Mouse (Mus musculus): ENCODE results near the gene Pbrm1.
A peak's percentile ranks its signal among the peaks of the same experiment; 100 is the strongest.

Pbrm1 gene

DNA sequence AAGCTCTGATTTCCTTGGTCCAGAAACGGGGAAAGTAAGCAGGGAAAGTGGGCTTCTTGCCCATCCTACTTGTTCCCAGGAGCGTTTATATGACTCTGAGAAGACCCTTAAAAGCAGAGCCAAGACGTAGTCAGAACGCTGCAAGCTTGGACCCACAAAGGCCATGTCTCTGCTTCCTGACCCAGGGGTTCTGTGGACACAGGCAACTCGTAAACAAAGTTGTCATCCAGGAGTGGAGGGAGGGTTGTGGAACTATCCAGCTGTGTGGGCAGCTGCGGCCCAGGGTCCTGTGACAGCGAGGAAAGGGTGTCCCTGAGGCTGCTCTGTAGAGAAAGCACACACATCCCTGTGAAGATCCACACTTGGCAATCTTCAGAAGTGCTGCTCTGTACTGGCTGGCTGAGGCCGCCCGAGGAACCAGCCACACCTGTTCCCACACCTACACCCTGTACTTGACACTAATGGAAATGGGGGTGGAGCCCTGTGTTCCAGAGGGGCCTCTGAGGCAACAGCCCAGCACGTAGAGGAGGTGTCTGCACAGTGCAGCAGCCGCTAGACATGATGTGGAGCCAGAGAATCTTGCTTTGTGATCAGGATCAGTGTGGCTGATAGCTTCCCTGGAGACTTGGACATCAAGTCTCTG lies 114.2 kb downstream of the Pbrm1 start:
- DNase-seq (ENCODE audit: low spot score in 2 of 2) = no peak

DNA sequence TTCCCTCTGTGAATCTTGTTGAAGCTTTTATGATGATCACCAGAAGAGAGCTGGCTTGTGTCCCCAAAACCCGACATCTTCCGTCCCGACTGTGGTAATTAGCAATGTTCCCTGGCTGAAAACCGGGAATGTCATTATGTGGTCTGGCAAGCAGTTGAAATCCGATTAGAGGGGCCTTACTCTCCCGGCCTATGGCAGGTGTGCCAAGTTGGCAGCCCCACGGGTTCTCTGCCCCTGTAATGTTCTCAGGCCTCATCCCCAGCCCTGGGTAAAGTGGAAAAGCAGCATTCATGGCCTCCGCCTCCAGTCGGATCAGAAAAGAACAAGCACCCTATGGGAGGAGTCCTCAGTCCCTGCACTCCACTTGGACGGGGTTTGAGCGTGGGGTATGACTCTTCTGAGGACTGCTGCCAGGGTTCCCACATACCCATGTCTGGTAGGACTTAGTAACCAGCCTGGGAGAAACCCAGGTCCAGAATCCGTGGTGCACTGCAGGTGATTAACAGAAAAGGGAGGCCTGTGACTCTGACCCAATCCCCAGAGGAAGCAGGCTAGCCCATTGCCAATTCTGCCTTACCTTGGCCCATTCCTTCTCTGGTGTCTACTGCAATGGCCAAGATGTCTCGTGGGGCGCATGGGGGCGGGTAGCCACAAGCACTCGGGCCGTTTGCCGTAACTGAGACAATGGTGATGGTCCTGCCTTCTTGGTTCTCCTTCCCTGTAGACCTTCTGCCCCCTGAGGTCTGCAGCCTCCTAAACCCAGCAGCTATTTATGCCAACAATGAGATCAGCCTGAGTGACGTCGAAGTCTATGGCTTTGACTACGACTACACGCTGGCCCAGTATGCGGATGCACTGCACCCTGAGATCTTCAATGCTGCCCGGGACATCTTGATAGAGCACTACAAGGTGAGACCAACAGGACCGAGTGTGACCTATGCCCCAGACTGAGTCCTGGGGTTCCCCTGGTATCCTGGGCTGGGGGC lies 115.4 kb downstream of the Pbrm1 start:
- DNase-seq (ENCODE audit: low spot score in 2 of 2) = no peak

DNA sequence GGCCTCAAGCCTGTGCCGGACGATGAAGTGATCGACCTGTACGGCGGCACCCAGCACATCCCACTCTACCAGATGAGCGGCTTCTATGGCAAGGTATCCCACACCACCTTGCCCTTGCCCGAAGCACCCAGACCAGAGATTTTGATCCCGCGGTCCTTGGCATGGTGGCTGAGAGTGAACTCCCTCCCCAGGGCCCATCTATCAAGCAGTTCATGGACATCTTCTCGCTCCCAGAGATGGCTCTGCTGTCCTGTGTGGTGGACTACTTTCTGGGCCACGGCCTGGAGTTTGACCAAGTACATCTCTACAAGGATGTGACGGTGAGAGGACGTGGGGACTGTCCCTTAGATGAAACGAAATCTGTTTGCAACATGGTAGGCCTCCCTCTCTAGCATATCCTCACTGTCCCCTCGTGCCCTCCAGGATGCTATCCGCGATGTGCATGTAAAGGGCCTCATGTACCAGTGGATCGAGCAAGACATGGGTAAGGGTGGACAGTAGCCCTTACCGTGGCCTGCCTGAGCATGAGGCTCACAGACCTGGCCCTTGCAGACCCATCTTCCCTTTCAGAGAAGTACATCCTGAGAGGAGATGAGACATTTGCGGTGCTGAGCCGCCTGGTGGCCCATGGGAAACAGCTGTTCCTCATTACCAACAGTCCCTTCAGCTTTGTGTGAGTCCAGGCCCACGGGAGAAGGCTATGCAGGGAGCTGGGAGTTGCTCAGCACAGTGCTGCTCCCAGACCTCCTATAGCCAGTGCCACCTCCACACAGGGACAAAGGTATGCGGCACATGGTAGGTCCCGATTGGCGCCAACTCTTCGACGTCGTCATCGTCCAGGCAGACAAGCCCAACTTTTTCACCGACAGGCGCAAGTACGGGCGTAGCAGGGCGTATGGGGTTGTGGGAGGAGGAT lies 116.8 kb downstream of the Pbrm1 start:
- DNase-seq (ENCODE audit: low spot score in 2 of 2) = peak in 1 of 2 experiments; percentile 5

DNA sequence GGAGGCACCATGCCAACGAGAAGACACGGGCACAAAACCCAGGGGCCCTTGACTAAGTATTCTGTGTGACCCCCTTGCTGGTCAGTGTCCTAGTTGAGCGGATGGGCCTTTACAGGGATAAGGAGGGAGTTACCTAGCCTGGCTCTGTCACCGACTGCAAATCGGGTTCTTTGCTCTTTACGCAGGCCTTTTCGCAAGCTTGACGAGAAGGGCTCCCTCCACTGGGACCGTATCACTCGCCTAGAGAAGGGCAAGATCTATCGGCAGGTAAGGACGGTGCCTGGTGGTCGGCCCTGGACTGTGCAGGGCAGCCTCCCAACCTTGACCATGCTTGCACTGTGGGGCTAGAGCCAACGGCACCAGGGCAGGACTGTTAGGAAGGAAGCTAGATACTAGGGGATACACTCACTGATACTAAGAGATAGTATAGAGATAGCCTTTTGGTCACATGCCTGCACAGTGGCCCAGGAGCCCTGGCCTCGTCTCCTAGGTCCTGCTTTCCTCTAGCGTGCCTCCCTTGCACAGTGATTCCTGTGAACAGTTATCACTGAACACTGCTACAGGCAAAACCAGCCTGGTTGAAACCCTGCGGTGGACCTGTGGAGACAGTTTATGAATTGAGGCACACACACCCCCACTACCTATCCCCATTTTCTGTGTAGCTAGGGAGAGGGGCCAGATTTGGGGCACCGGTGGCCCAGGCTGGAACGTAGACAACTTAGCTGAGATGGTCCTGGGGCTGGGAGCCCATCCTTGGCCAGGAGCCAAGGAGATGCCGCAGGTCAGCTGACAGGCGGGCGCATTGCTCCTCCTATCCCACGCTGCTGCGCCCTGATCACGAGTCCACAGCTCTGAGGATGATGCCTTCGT lies 117.7 kb downstream of the Pbrm1 start:
- peak in 1 of 2 experiments; percentile 3 for DNase-seq (ENCODE audit: low spot score in 2 of 2)

DNA sequence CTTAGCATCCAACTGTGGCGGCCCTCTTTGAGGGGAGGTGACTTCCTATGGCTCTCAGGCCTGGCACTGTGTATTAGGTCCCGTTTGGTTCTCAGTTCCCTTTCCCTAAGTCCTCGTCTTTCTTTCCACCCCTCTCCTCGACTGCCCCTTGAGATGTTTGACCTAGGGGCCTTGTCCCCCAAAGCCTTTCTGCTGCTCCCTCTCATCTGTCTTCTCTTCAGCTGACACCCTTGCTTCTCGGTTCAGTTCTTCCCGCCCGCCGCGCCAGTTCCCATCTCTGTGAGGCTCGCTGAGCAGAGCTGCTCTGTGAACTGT lies 118.3 kb downstream of the Pbrm1 start:
- DNase-seq (ENCODE audit: low spot score in 2 of 2) = no peak

DNA sequence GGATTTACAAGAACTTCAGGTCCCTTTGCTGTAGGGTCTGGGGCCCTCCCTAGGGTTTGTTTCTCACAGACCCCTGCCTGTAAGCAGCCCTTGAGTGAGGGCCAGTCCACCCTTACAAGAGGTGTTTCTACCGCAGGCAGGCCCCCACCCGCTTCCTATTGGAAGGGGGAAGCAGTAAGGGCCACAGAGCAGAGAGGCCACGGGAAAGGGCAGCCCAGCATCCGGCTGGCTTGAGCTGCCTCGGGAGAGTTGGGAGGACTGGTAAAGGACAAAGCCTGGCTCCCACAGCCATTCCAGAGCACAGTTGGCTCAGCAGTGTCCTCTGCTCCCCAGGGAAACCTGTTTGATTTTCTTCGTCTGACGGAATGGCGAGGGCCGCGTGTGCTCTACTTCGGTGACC lies 118.9 kb downstream of the Pbrm1 start:
- DNase-seq (ENCODE audit: low spot score in 2 of 2) = no peak

DNA sequence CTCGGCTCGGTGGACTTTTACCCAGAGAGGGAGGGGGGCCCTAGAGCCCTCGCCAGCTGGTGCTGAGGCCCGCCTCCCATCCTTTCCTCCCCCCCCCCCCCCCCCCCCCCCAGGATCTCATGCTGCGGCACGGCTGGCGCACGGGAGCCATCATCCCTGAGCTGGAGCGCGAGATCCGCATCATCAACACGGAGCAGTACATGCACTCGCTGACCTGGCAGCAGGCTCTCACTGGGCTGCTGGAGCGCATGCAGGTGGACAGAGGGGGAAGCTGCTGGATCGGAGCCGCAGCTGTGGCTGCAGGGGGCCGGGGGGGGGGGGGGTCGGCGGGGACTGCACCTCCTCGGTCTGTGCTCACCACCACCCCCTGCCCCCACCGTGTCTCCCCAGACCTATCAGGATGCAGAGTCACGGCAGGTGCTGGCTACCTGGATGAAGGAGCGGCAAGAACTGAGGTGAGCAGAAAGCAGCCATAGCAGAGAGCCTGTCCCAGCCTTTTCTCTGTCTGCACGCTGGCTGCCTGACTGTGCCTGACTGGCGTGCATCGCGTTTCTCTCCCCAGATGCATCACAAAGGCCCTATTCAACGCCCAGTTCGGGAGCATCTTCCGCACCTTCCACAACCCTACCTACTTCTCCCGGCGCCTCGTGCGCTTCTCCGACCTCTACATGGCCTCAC lies 119.4 kb downstream of the Pbrm1 start:
- DNase-seq (ENCODE audit: low spot score in 2 of 2) = no peak

DNA sequence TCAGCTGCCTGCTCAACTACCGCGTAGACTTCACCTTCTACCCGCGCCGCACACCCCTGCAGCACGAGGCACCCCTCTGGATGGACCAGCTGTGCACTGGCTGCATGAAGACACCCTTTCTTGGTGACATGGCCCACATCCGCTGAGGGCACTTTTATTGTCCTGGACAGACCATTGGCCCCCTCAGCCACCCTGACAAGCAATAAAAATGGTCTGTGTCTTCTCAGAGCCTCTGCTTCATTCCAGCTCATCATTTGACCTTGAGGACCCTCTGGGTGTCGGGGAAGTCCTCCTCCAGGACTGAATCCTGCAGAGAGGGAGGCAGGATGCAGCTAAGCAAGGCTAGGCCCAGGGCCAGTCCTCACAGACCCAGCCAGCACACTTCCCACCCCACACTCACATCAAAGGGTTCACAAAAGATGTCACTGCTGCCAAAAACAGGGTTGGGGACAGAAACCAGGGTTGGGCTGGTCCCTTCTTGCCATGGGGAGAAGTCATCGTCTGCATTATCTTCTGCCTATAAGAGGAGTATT lies 120.0 kb downstream of the Pbrm1 start:
- no peak for DNase-seq (ENCODE audit: low spot score in 2 of 2)

DNA sequence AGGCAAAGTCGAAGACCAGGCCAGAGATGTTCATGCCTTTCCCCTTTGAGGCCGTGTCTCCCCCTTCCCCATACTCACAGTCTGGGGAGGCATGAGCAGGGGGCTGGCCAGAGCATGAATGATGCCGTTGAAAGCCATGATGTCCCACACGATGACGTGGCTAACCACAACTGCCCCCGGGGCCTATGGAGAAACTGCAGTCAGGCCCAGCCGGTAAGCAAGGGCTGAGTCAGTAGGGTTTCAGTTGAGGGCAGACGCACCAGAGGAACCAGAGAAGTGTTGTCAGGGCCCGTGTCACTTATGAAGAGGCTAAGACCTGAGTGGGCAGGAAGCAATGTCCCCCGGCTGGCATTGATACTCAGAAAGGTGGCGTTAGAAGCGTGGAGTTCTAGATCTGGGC lies 120.7 kb downstream of the Pbrm1 start:
- DNase-seq (ENCODE audit: low spot score in 2 of 2) = no peak

DNA sequence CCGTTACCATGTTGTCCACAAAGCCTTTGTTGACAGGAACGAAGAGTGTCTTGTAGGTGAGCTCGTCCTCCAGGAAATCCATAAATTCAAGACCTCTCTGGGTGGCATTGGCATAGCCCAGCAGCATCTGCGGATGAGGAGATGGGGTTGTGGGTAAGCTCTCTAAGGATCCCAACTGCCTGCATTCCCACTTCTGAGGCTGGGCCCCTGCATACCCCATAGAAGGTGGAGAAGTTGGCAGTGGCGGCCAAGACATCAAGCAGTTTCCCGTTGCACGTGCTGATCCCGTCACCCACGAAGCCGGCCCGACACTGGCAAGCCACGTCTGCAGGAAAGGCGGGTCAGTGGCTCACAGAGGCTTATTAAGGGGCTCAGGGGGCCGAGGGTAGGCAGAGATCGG lies 121.2 kb downstream of the Pbrm1 start:
- DNase-seq (ENCODE audit: low spot score in 2 of 2) = no peak

DNA sequence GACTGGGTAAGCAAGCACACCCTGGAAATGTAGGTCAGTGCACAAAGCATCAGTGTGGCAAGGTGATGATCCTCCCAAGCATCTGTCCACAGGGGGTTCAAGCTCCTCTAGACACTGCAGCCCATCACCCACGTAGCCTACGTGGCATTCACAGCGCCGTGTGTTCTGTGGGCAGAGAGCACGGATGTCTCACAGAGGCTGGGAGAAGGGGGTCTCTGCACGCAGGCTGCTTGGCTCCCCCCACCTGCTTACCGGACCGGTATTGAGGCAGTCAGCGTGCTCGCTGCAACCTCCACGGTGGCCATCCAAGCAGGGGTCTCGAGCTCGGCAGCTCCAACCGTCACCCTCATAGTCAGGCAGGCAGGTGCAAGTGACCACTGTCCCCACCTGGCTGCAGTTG lies 122.1 kb downstream of the Pbrm1 start:
- DNase-seq (ENCODE audit: low spot score in 2 of 2) = no peak

DNA sequence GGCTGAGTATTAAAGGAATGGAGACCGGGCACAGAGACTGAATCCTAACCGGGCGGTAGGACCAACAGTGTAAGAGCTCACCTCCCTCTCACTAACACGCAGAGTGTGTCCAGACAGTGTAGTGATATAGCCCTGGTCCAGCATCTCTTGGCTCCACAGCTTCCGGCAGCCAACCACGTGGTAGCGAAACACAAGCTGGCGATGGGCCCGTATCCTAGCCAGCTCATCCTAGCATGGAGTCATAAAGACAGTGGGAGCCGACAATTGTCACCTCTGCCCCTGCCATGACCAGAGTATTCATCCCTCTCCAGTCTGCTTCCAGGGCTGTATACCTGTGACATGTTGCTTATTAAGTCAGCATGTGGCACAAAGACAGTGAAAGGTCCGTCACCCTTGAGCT lies 126.8 kb downstream of the Pbrm1 start:
- no peak for DNase-seq (ENCODE audit: low spot score in 2 of 2)

DNA sequence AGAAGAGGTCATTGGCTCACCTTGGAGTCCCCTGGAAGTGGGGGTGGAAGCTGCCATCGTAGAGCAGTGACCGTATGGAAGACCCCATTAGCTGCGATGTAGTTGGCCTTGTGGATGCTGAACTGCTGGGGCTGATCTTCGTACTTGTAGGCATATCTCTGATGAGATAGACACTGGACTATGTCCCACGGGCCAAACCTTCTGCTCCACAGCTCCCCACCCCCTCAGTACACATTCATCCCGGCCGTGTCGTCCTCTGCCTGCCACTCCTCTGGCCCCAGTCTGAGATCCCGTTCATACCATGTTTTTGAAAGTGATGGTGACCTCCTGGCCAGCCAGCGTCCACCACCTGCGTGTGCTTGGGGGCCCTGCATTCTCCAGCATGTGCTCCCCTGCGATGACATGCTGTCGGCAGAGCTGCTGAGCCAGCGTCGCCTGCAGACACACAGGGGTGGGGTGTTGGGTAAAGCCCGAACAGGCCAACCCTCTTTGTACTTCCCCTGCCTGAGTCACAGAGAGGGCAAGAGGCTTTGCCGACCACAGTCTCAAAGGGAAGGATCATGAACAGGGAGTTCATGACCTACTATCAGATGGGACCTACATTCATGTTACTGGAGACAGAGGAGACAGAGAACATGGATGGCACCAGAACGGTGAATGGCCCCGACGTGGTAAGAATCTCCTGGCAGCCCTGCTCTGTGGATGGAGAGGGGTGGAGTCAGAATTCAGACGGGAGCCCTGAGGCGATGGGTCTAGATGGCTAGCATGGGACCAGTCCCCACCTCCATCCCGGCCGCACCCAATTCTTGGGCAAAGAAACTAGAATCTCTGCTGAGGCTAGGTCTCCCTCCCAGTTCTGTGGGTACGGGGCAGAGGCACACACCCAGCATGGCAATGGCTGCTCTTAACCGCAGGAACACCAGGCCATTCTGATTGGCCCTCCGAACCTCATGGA lies 141.5 kb downstream of the Pbrm1 start:
- no peak for DNase-seq (ENCODE audit: low spot score in 2 of 2)

DNA sequence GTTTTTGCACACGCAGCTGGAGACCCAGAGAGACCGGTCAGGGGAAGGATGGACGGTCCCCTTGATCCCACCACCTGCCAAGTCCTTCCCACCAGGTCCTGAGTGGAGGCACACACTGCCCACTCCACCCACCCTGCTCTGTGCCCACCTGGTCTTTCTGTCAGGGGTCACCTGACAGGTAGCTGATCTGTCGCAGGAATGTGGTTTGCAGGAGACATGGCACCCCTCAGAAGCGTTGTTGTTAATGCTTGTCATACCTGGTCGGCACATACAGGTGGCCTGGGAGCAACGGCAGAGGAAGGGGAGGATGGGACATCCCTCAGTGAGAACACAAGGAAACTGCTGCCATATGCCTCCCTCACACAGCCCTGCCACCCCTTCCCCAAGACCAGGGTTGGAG lies 142.3 kb downstream of the Pbrm1 start:
- DNase-seq (ENCODE audit: low spot score in 2 of 2) = no peak

DNA sequence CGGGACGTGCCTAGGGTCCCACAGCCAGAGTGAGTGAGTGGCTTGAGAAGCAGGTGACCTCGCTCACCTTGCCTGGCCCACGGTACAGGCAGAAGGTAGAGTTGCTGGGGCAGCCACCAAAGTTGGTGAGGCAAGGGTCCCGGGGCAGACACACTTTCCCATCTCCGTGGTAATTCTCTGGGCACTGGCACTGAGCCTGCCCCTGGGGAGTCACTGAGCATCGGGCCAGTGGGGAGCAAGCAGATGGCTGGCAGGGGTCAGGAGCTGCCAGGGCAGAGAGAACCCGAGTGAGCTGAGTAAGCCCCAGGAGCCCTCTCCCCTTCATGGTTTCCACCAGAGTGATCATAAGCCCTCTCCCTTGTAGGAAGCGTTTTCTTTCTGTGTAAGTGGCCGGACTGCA lies 142.7 kb downstream of the Pbrm1 start:
- no peak for DNase-seq (ENCODE audit: low spot score in 2 of 2)

DNA sequence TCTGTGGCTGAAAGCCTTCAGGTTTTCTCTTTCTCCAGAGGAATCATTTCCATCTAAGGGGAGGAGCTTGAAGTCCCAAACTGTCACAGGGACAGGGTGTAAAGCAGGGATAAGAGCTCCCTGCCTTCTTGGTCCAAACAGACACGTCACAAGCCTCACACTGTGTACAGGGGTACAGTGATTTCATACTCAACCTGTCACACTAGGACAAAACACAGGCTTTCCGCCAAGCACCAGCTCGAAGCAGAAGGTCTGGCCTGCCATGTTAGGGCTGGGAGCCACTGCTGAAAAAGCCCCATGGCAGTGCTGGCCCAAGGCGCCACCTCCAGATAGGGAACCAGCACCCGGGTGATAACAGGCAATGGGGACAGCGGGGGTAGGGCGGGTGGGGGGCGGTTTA lies 145.1 kb downstream of the Pbrm1 start:
- DNase-seq (ENCODE audit: low spot score in 2 of 2) = no peak

DNA sequence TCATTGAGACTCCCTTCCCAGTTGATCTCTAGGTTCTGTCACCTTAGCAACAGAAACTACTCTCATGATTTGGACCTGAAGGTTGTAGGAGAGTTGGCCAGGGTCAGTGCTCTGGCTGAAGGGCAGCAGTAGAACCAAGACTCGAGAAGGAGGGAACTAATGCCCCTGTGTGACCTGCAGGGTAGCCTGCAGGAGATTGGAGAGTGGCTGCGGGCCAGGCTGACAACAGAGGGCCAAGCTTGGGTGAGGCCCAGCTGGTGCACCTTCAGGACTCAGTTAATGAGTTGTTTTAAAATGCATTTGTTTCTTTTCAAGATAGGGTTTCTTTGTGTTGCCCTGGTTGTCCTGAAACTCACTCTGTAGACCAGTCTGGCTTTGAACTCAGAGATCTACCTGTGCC lies 146.1 kb downstream of the Pbrm1 start:
- DNase-seq (ENCODE audit: low spot score in 2 of 2) = no peak

DNA sequence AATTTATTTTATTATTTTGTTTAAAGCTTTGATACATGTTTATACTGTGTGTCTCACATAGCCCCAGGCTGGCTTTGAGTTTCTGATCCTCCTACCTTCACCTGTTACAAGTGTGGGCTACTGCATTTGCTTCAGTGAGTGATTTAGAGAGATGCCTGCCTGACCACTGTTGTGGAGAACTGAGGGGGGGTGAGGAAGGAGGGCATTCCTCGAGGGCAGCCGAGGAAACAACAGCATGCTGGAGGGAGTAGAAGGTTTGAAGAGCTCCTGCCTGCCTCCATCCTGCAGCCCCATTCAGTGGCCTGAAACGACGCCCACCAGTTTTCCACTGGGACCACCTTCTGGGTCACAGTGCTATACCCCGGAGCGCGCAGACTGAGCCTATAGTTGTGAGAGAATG lies 146.5 kb downstream of the Pbrm1 start:
- DNase-seq (ENCODE audit: low spot score in 2 of 2) = no peak

DNA sequence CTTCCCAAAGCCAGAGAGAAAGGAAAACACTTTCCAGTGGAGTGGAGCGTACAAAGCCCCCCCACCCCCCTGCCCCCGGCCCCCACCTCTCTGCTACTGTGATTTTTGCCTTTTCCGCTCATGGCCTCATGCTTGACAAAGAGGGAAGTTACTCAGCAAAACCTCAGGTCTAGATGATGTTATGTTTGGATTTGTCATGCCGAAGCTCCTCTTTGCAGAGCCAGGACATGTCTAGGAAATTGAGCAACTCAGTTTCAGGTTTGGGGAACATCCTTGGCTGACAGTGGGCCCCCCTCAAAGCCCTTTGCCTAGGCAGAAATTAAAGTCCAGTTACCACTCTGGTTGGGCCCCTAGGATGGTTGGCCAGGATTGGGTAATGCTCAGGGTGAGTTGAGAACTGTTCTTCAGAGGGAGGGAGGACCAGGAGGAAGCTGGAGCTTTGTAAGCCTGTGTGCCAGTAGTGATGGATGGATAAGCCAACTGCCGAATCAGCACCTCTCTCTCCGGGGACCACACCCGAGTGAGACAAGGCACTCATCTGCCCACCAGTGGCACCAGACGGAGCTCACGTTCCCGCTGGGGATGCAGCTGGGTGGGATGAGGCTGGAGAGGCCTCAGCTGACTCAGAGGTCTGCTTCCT lies 147.2 kb downstream of the Pbrm1 start:
- DNase-seq (ENCODE audit: low spot score in 2 of 2) = no peak

All from frontal cortex, postnatal 10 days (tissue).